Mouse (Mus musculus) bone marrow, adult 2 months (tissue): Measurements from ENCODE around the gene Actg1. TPM values are rescaled to one million over a fixed set of nuclear protein-coding genes. Genes with fewer than 3 reads are reported as not detected.

Experiments used
- H3K27ac ChIP-seq: fragments of 200-500 bp; 2 replicates; pipeline ENCODE4 v1.5.1; 2012; ENCODE audit warnings: low read depth, mild to moderate bottlenecking, control low read depth, inconsistent platforms, low read length; ENCODE audit not compliant: control insufficient read depth, poor library complexity, insufficient read depth
- H3K4me1 ChIP-seq: fragments of 200-500 bp; 2 replicates; pipeline ENCODE4 v1.6.1; 2011; ENCODE audit warnings: low read length; ENCODE audit not compliant: control insufficient read depth, insufficient read depth
- H3K4me3 ChIP-seq: fragments of 200-500 bp; replicated peaks from 2 replicates; pipeline ENCODE3; 2011; ENCODE audit warnings: mild to moderate bottlenecking, low read depth, low read length, control low read depth; ENCODE audit not compliant: control insufficient read depth
- CTCF ChIP-seq: fragments of 200-500 bp; IDR thresholded peaks from 2 replicates; pipeline ENCODE4 v1.5.1; 2011; ENCODE audit warnings: low read length, control low read depth; ENCODE audit not compliant: control insufficient read depth, insufficient read depth
- POLR2A ChIP-seq: fragments of 200-500 bp; IDR thresholded peaks from 2 replicates; pipeline ENCODE4 v1.6.1; 2011; ENCODE audit warnings: low read depth, mild to moderate bottlenecking, control low read depth, low read length, borderline replicate concordance; ENCODE audit not compliant: control insufficient read depth
- WGBS: fragments of 180-500 bp; shearing (Covaris S2); methylation state at CpG from one replicate; pipeline ENCODE4 v1.1.7; 2018; 5-methylcytosine and 5-hydroxymethylcytosine counted together
- polyA plus RNA-seq: library from polyadenylated mRNA; stranded (reverse); fragments of >200 nt; gene quantifications from 2 replicates; pipeline ENCODE4 v1.2.4, GENCODE M21; 2011; ENCODE audit warnings: low replicate concordance; ENCODE audit not compliant: missing spikeins, insufficient read depth, insufficient read length

Actg1 gene
- polyA plus RNA-seq, 1 experiment, result 760 TPM

GRCm38 (mm10) chr11:120335431-120336021 is 12.8 kb downstream of the Actg1 start:
- H3K4me3 ChIP-seq, result no peak overlapping the region
- no peak for TF ChIP-seq POLR2A
- TF ChIP-seq CTCF, result no peak
- WGBS, result 79% methylated on average over 6 of the region's 6 CpGs

GRCm38 (mm10) chr11:120320156-120320555 is 28.2 kb downstream of the Actg1 start:
- 89% methylated on average over 10 of the region's 10 CpGs for WGBS
- H3K27ac ChIP-seq, result no peak overlapping the region
- TF ChIP-seq POLR2A (no peak), CTCF (no peak)

More at GRCm38 (mm10) chr11:120335431-120336021, 12.8 kb downstream of the Actg1 start:
- H3K27ac ChIP-seq, result no peak overlapping the region
- peaks cover 2% of the 10 kb centered on the region; the same call in 1 of the 2 replicates for H3K4me1 ChIP-seq

GRCm38 (mm10) chr11:120319310-120319709 is 29.0 kb downstream of the Actg1 start:
- peaks cover 4% of the 10 kb centered on the region for H3K4me1 ChIP-seq
- WGBS, result 79% methylated on average over 5 of the region's 5 CpGs

More at GRCm38 (mm10) chr11:120320156-120320555, 28.2 kb downstream of the Actg1 start:
- Histone ChIP-seq H3K4me3 (no peak overlapping the region), H3K4me1 (peaks cover 4% of the 10 kb centered on the region)

GRCm38 (mm10) chr11:120317456-120317855 is 30.9 kb downstream of the Actg1 start:
- H3K4me3 ChIP-seq, result no peak overlapping the region
- 67% methylated on average over 7 of the region's 7 CpGs for WGBS

More at GRCm38 (mm10) chr11:120319310-120319709, 29.0 kb downstream of the Actg1 start:
- Histone ChIP-seq H3K27ac (no peak overlapping the region), H3K4me3 (no peak overlapping the region)
- no peak for TF ChIP-seq POLR2A
- no peak for TF ChIP-seq CTCF

GRCm38 (mm10) chr11:120316690-120317254 is 31.6 kb downstream of the Actg1 start:
- Histone ChIP-seq H3K4me3 (peak overlapping the region; percentile 70), H3K4me1 (peaks cover 4% of the 10 kb centered on the region), H3K27ac (peak overlapping the region; percentile 85; the same call in 1 of the 2 replicates)
- TF ChIP-seq CTCF (no peak), POLR2A (no peak)
- WGBS, result 5% methylated on average over 13 of the region's 13 CpGs

More at GRCm38 (mm10) chr11:120317456-120317855, 30.9 kb downstream of the Actg1 start:
- TF ChIP-seq POLR2A, result no peak
- TF ChIP-seq CTCF, result no peak
- H3K27ac ChIP-seq, result no peak overlapping the region
- H3K4me1 ChIP-seq, result peaks cover 4% of the 10 kb centered on the region

GRCm38 (mm10) chr11:120315832-120316689 is 32.3 kb downstream of the Actg1 start:
- H3K4me3 ChIP-seq, result peak overlapping the region; percentile 70
- peaks cover 4% of the 10 kb centered on the region for H3K4me1 ChIP-seq
- TF ChIP-seq POLR2A (peak; percentile 95), CTCF (no peak)
- 1% methylated on average over 37 of the region's 37 CpGs for WGBS
- H3K27ac ChIP-seq, result peak overlapping the region; percentile 85

- Histone ChIP-seq H3K4me1 (peaks cover 6% of the 10 kb centered on the region), H3K4me3 (no peak overlapping the region), H3K27ac (0 out of 2 replicates have a peak overlapping the region, but pooled peaks have one; percentile 9)
- 28% methylated on average over 4 of the region's 4 CpGs for WGBS
- no peak for TF ChIP-seq POLR2A
- no peak for TF ChIP-seq CTCF
These were observed 33.0 kb downstream of the Actg1 start for GRCm38 (mm10) chr11:120315416-120315761.
